13 mouse cellular contexts compared by ENCODE assay signal in the genomic region with DNA sequence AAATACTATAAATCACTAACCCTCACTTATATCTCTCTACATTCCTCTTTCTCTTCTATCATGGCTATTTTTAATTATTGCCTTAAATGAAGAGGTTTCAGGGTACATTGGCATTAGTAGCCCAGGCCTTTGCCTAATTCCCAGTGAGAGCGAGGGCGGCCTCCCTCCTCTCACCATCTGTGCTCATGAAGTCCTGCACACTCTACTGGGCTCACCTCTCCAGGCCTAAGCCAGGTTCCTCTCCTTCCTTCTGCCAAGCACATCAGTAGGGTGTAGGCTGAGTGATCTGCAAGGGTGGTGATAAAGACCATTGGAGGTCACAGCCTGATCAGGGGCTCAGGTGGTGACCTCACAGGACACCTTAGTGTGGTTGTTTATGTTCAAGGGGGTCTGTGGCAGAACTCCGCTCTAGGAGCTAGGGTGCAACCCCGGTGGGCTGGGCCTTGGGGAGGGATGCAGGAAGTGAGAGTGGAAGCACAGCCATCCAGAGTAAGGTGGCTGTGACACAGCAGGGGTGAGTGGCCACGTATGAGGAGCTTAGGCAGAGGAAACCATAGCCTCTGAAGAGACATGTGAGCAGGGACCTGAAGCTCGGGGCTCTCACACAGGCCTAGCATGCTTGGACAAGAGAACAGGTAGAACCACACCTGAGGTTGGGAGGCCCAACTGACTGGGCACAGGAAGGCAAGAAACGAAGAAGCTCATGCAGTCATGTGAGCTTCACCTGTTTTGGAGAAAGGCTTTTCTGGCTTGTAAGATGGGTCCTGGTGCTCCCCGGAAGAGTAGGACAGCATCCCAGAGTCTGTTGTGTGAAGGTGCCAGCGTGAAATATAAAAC. TPM values are rescaled to one million over a fixed set of nuclear protein-coding genes. Genes with fewer than 3 reads are reported as not detected.
A peak's percentile ranks its signal among the peaks of the same experiment; 100 is the strongest.
DNase-seq lines count a peak whose midpoint lies in the region; ATAC-seq and TF ChIP-seq lines count a peak whose summit lies in the region.
"Had no signal": no experiment of that assay in that cellular context is flagged by ENCODE, and none has a peak within 500 bp of the region (broad histone marks: within the 10 kb centered on the region; RNA-seq: fewer than 3 reads in every experiment).

No protein-coding gene starts in this region.

- no peak overlapping the region for H3K27ac ChIP-seq in intestine, embryonic 14.5 days (ENCODE audit: low read depth)
- no peak overlapping the region for H3K27ac ChIP-seq in intestine, postnatal 0 days (ENCODE audit: low read depth, low read length)
- H3K27ac ChIP-seq: heart, embryonic 15.5 days; hindbrain, postnatal 0 days; midbrain, embryonic 15.5 days had no signal

- H3K36me3 ChIP-seq in intestine, embryonic 14.5 days (ENCODE audit: control insufficient read depth, insufficient read depth, low read length) = 0 out of 2 replicates have a peak, but pooled peaks cover 7% of the 10 kb centered on the region
- no peaks in the 10 kb centered on the region; the same call in 1 of the 2 replicates for H3K36me3 ChIP-seq in intestine, postnatal 0 days (ENCODE audit: control insufficient read depth, insufficient read depth)
- H3K36me3 ChIP-seq: heart, embryonic 15.5 days; midbrain, embryonic 15.5 days had no signal

- no peak for TF ChIP-seq CTCF in intestine, postnatal 0 days (IDR thresholded peaks at IDR 0.05; ENCODE audit: low read depth)

- no peak overlapping the region for H3K4me3 ChIP-seq in intestine, embryonic 14.5 days (ENCODE audit: low read depth, low read length)
- no peak overlapping the region for H3K4me3 ChIP-seq in intestine, postnatal 0 days (ENCODE audit: low read depth, low read length)
- H3K4me3 ChIP-seq: heart, embryonic 15.5 days; midbrain, embryonic 15.5 days had no signal

- no peak overlapping the region for H3K4me2 ChIP-seq in intestine, embryonic 14.5 days (ENCODE audit: low read length)
- H3K4me2 ChIP-seq in intestine, postnatal 0 days (replicated peaks; ENCODE audit: low read depth) = no peak overlapping the region
- H3K4me2 ChIP-seq: heart, embryonic 15.5 days; midbrain, embryonic 15.5 days had no signal

- ATAC-seq in intestine, embryonic 14.5 days (replicated peaks; ENCODE audit: low FRiP score, low TSS enrichment, low read depth) = no peak
- no peak for ATAC-seq in intestine, postnatal 0 days
- ATAC-seq in megakaryocyte-erythroid progenitor cell, adult 5-6 weeks (replicated peaks; ENCODE audit: low FRiP score, low TSS enrichment, poor library complexity, severe bottlenecking) = no peak
- ATAC-seq: hindbrain, postnatal 0 days; midbrain, embryonic 15.5 days had no signal

- peak; percentile 35 for DNase-seq in intestine, embryonic 14.5 days (ENCODE audit: low spot score)
- peak; percentile 37 for DNase-seq in testis, postnatal 10 days (ENCODE audit: low spot score)
- DNase-seq in testis, postnatal 14 days (ENCODE audit: low spot score) = no peak
- peak; percentile 60 to 62 for DNase-seq in cerebellum, postnatal 36 days
- DNase-seq in B cell, adult 2 months = no peak
- DNase-seq: kidney, postnatal 14 days; lung, postnatal 14 days; thymus, postnatal 4 days had no signal

- no peaks in the 10 kb centered on the region for H3K4me1 ChIP-seq in intestine, embryonic 14.5 days (replicated peaks; ENCODE audit: control insufficient read depth, insufficient read depth, low read length)
- H3K4me1 ChIP-seq in intestine, postnatal 0 days (replicated peaks; ENCODE audit: control insufficient read depth, insufficient read depth, low read length) = no peaks in the 10 kb centered on the region

- no peaks in the 10 kb centered on the region for H3K9me3 ChIP-seq in intestine, embryonic 14.5 days (ENCODE audit: control insufficient read depth, low read length)
- H3K9me3 ChIP-seq in intestine, postnatal 0 days (ENCODE audit: control insufficient read depth) = no peaks in the 10 kb centered on the region
- H3K9me3 ChIP-seq: heart, embryonic 15.5 days; midbrain, embryonic 15.5 days had no signal

- 85% methylated on average over 9 of the region's 9 CpGs for WGBS in intestine, embryonic 14.5 days
- WGBS in intestine, postnatal 0 days = 88% methylated on average over 9 of the region's 9 CpGs

- no peak overlapping the region for H3K9ac ChIP-seq in intestine, embryonic 14.5 days (ENCODE audit: low read length)
- H3K9ac ChIP-seq in intestine, postnatal 0 days (ENCODE audit: low read depth, low read length) = no peak overlapping the region
- H3K9ac ChIP-seq: heart, embryonic 15.5 days; midbrain, embryonic 15.5 days had no signal

- H3K27me3 ChIP-seq in intestine, embryonic 14.5 days (replicated peaks; ENCODE audit: control insufficient read depth, insufficient read depth, low read length) = no peaks in the 10 kb centered on the region
- no peaks in the 10 kb centered on the region for H3K27me3 ChIP-seq in intestine, postnatal 0 days (replicated peaks; ENCODE audit: control insufficient read depth, insufficient read depth, low read length)
- H3K27me3 ChIP-seq: heart, embryonic 15.5 days; midbrain, embryonic 15.5 days had no signal

RNA-seq across cellular contexts. Expression of gene Sirpa, which starts 29.2 kb away (rescaled TPM):
- polyA plus RNA-seq in intestine, embryonic 14.5 days (2014; fragmentation: Nextera tagmentation; extraction: Ambion mirVana) = 28.0 and 29.9 TPM in 2 replicates
- polyA plus RNA-seq in intestine, postnatal 0 days (2015; fragmentation: Nextera tagmentation; extraction: Ambion mirVana) = 9.5 and 9.7 TPM in 2 replicates
- 5.1 and 8.0 TPM in 2 replicates for total RNA-seq in megakaryocyte-erythroid progenitor cell, adult 5-6 weeks (2014; fragmentation: Nextera tagmentation)
- total RNA-seq in megakaryocyte-erythroid progenitor cell, adult 5-6 weeks (2017) = 0.52 and 2.7 TPM in 2 replicates

Comparison
In these comparisons a context has a peak if more than half of its experiments do, and no peak if none do; other contexts are left out.
1. DNase-seq: peak in intestine, embryonic 14.5 days (single experiment), testis, postnatal 10 days (single experiment) and cerebellum, postnatal 36 days (2 of 2); none in testis, postnatal 14 days (single experiment) and B cell, adult 2 months (0 of 2).